Mouse (Mus musculus) embryo, embryonic 9.5 days (tissue): ENCODE results near the gene Fam71e1.

Source experiments
- DNase-seq: peaks from one replicate; pipeline ENCODE4 v3.0.0-alpha.2; 2017; ENCODE audit errors: extremely low spot score

Fam71e1 gene

GRCm38 (mm10) chr7:44534242-44534641 lies 37.9 kb downstream of the Fam71e1 start:
- DNase-seq: no peak

DNA sequence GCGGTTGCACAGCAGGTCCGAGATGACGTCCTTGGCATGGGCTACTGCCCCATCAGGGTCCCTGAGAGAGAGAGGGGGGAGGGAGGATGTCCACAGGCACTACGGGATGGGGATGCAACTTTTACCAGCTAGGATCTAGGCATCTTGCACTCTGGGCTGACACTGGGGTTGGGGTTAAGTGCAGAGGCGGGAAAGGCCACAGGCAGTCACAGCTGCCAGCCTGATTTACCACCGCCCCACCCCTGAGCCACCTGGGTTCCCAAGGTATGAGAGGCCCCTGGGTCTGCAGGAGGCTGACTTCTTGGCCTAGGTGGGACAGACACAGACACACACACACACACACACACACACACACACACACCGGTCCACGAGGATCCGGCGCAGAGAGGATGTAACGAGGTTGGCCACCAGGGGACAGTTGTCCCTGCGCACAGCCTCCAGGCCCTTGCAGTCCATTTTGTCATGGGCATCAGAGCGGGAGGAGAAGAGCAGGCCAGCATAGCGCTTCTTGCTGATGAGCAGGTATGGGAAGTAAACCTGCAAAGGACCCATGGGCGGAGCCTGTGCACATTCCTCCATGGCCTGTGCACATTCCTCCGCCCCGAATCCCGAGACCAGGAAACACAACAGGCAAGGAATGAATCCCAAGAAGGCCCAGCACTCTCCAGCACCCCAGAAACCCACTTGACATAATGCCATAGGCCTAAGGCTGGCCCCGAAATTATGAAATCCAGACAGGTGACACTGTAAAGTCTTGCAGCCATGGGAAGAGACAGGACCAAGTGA lies 38.5 kb downstream of the Fam71e1 start:
- no peak for DNase-seq

DNA sequence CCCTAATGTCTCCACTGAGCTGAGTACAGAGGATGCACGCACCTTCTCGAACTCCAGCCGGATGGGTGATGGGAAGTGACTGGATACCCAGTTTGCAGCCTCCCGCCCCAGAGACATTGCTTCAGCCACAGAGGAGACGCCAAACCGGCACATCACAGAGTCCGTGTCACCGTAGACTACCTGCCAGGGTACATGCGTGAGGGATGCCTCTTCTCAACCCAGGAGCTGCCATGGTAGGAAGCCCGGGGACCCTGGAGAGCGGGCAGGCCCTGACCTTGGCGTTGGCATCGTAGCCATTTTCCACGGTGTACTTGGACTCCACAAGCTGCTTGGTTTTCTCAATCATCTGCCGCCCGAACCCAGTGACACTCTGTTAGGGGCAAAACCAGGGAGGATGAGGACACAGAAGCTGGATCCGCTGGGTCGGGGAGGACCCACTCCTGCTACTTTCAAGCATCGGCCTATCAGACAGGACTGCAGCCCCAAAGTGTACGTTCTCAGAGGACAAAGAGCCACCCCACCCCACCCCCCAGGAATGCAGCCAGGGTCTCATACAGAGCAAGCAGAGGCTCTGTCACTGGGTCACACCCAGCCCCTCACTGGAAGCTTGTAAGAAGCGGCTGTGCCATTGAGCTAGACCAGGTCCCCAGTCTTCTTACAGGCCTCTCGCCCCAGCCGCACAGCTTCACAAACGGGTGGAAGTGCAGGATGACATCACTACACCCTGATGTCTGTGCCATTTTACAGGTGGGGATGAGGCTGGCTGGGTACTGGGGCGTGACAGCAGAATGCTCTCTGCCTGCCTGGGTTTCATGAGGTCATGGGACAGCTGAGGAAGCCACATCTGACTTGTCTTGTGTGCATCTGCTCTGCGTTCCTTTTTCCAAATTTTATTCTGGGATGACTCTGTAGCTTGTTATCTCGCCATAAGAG lies 39.5 kb downstream of the Fam71e1 start:
- DNase-seq: no peak

GRCm38 (mm10) chr7:44536590-44536968 lies 40.2 kb downstream of the Fam71e1 start:
- no peak for DNase-seq

DNA sequence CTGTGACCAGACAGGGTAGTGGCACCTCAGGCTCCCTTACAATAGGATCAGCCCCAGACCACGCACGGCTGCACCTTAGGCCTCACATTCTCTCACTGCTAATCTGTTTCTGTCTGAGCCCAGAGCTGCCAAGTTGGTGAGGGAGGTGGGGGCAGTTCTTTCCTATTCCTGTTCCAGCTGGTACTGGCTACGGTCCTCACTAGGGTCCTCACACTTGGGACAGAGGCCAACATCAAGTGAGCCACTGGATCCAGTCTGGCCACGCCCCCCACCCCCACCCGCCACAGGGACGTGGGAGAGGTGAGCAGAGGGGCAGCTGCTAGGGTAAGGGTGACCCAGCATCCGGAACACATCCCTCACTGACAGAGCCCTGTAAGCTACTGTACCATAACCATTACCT lies 40.6 kb downstream of the Fam71e1 start:
- DNase-seq: no peak

GRCm38 (mm10) chr7:44537496-44537895 lies 41.1 kb downstream of the Fam71e1 start:
- DNase-seq: no peak

GRCm38 (mm10) chr7:44538756-44539624 lies 42.6 kb downstream of the Fam71e1 start:
- DNase-seq: no peak

DNA sequence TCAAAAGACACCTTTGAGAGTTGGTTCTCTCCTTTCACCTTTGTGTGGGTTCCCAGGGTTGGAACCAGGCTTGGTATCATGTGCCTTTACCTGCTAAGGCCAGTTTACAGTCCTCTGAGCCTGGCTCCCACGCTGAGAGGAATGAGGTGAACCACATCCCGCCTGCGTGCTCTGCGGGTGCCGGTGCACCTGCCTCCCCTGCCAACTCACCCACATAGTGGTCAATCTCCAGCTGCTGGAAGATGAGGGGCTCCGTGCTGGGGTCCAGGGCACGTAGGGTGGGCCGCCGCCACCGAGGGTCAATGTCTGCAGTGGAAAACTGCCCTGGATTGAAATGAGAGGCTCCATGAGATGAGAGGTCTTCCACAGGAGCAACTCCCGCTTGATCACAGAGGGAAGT lies 46.2 kb downstream of the Fam71e1 start:
- DNase-seq: no peak

GRCm38 (mm10) chr7:44543071-44543470 lies 46.7 kb downstream of the Fam71e1 start:
- no peak for DNase-seq

DNA sequence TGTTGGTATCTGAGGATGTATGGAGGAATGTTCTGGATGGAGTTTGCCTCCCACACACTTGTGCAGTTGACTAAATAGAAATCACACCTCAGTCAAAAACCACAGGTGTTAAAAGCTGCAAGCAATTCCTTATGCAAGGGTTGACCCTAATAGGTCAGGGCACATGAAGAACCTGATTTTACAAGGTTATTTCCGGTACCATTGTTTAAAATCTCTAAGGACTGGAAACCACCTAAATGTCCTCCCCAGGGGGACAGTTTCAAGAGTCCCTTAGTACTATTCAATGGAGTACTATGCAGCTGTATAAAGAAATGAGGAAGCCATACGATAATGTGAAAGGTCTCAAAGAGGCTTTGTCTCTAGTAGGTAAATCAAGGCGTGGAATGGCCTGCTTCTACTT lies 49.9 kb downstream of the Fam71e1 start:
- no peak for DNase-seq

DNA sequence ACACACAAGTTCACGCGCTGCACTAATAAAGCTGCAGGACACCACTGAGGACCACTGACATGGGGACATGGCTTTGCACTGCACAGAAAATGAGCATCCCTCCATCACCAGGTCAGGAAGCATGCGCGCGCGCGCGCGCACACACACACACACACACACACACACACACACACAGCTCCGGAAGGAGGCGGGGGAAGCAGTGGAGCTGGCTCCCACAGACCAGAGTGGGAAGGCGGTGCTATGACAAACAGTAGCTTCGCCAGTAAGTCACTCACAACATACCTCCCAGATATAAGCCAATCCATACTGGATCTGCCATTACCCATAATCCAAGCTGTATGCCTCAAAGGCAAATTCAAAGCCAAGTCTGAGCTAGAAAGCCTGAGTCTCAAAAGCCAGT lies 50.7 kb downstream of the Fam71e1 start:
- DNase-seq: no peak

- no peak for DNase-seq
Measured at GRCm38 (mm10) chr7:44547725-44548124, 51.3 kb downstream of the Fam71e1 start.

DNA sequence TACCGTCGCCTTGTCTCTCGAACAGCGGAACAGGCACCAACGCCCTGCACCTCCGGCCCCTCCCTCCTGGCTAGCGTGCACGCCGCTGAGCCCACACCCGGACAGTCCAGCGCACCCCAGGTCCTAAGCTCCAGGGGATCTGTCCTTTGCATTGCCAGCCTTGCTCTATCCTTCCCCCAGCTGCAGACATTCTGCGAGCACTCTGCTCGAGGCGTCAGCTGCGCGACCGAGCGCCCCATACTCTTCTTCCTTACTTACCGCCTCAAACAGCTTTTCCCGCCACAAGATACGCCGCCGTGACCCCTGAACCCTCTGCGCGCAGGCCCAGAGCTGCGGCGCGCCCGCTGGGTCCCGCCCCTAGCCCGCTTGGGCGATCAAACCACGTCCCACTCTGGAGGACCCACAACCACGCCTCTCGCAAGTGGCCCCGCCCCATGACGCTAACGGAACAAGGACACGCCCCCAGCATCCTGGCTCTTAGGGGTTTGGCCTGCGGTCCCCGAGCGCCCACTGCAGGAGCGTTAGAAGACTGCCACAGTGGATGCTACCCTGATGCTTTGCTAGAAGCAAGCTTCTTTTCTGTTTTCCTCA lies 52.2 kb downstream of the Fam71e1 start, which contains the start of gene Pold1:
TSS of gene Pold1 (minus strand) at position 353 of the 591 bp plus-strand sequence.
- peak; percentile 100 for DNase-seq

GRCm38 (mm10) chr7:44549621-44550408 lies 53.4 kb downstream of the Fam71e1 start:
- DNase-seq: no peak

- DNase-seq: no peak
Measured at GRCm38 (mm10) chr7:44550409-44550678, 54.0 kb downstream of the Fam71e1 start.
